Mouse (Mus musculus) liver, postnatal 0 days (tissue): Measurements from ENCODE around the gene Aars2.

Experiments
- CTCF ChIP-seq: sonication (generic); IDR thresholded peaks from 2 replicates; pipeline ENCODE4 v1.5.1; 2016; ENCODE audit warnings: antibody characterized with exemption, low read depth
- EP300 ChIP-seq: IDR thresholded peaks from 2 replicates; pipeline ENCODE4 v1.6.1; 2016; ENCODE audit warnings: antibody characterized with exemption, low read depth, mild to moderate bottlenecking

DNA sequence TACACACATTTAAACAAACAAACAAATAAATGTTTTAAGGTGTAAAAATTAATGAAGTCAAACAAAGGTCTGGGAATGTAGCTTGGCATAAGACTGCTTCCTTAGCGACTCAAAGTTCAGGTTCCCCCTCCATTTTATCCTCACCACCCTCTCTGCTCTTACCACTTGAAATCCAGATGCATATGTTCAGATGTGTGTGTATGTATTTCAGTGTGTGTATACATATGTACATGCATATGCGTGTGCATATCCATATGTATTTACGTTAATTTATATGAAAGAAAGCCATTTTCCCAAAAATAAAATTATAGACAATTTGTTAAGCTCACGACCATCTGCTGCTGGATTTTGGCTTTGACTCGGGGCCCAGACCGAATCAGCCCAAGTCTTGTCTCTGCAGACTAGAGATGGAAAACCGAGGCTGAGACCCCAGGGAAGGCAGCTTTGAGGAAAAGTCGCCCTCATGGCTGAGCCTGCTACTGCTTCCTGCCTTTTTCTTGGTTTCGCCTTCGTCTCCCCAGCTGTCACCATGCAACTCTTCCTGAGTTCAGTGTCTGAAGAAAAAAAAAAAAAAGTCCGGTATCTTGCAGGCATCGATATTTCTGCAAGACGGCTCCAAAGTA is 16.0 kb upstream of the Aars2 start:
- no peak for TF ChIP-seq CTCF
- no peak for TF ChIP-seq EP300
